Mouse (Mus musculus) kidney, adult 2 months (tissue): ENCODE measurements at regions not wholly inside any gene's neighbourhood (a gene's known extent, or its start where the extent isn't known, plus 50 kb on each side); places are given as distances from the start of the nearest gene placed in this dataset.
"Not testable (repeated sequence)": the region's sequence is repeated elsewhere in the genome, so short reads cannot be mapped to it uniquely, and the experiment has no call there.

Source experiments
- DNase-seq: peaks from one replicate; pipeline ENCODE4 v3.0.0; 2021
- H3K27ac ChIP-seq: fragments of 200-500 bp; 2 replicates; pipeline ENCODE4 v1.5.1; 2012; ENCODE audit warnings: low read depth, low read length, control low read depth, inconsistent platforms; ENCODE audit not compliant: insufficient read depth
- H3K27me3 ChIP-seq: fragments of 200-500 bp; replicated peaks from 2 replicates; pipeline ENCODE4 v1.6.1; 2012; ENCODE audit warnings: mild to moderate bottlenecking, moderate library complexity, low read length, inconsistent platforms; ENCODE audit not compliant: control insufficient read depth, insufficient read depth
- H3K36me3 ChIP-seq: fragments of 200-500 bp; 2 replicates; pipeline ENCODE4 v1.6.1; 2012; ENCODE audit warnings: mild to moderate bottlenecking, moderate library complexity, low read length, inconsistent platforms; ENCODE audit not compliant: control insufficient read depth, insufficient read depth
- H3K4me1 ChIP-seq: fragments of 200-500 bp; 2 replicates; pipeline ENCODE4 v1.6.1; 2011; ENCODE audit warnings: low read length; ENCODE audit not compliant: control insufficient read depth, insufficient read depth
- H3K4me3 ChIP-seq: fragments of 200-500 bp; 2 replicates; pipeline ENCODE4 v1.5.1; 2011; ENCODE audit warnings: mild to moderate bottlenecking, low read depth, low read length, control low read depth; ENCODE audit not compliant: insufficient read depth
- CTCF ChIP-seq: fragments of 200-500 bp; conservative IDR thresholded peaks from 2 replicates; pipeline ENCODE4 v1.5.1; 2011; ENCODE audit warnings: low read depth, mild to moderate bottlenecking, control low read depth, low read length, moderate library complexity, mixed read lengths; ENCODE audit not compliant: insufficient read depth, insufficient read length
- POLR2A ChIP-seq: fragments of 200-500 bp; IDR thresholded peaks from one replicate; pipeline ENCODE4 v1.6.1; 2011; ENCODE audit warnings: low read depth, low read length, control low read depth
- WGBS: fragments of 180-500 bp; shearing (Covaris S2); methylation state at CpG from one replicate; pipeline ENCODE4 v1.1.7; 2018; 5-methylcytosine and 5-hydroxymethylcytosine counted together

GRCm38 (mm10) chr17:3006662-3007061 is 108.1 kb upstream of the Scaf8 start:
- Histone ChIP-seq H3K4me3 (no peak overlapping the region), H3K27ac (no peak overlapping the region), H3K4me1 (no peaks in the 10 kb centered on the region), H3K36me3 (no peaks in the 10 kb centered on the region), H3K27me3 (no peaks in the 10 kb centered on the region)
- no peak for DNase-seq
- no peak for TF ChIP-seq CTCF
- no peak for TF ChIP-seq POLR2A
- WGBS: 82% methylated on average over 2 of the region's 2 CpGs

GRCm38 (mm10) chr17:3007234-3007633 is 107.5 kb upstream of the Scaf8 start:
- DNase-seq: no peak
- 68% methylated on average over 2 of the region's 2 CpGs for WGBS

GRCm38 (mm10) chr17:3009939-3010338 is 104.8 kb upstream of the Scaf8 start:
- Histone ChIP-seq H3K4me3 (no peak overlapping the region), H3K27ac (no peak overlapping the region), H3K27me3 (no peaks in the 10 kb centered on the region), H3K36me3 (no peaks in the 10 kb centered on the region), H3K4me1 (no peaks in the 10 kb centered on the region)
- no peak for DNase-seq
- no peak for TF ChIP-seq CTCF
- no peak for TF ChIP-seq POLR2A
- 64% methylated on average over 2 of the region's 2 CpGs for WGBS

More at GRCm38 (mm10) chr17:3007234-3007633, 107.5 kb upstream of the Scaf8 start:
- TF ChIP-seq POLR2A: no peak
- TF ChIP-seq CTCF: no peak
- Histone ChIP-seq H3K4me3 (no peak overlapping the region), H3K4me1 (no peaks in the 10 kb centered on the region), H3K27ac (no peak overlapping the region), H3K27me3 (no peaks in the 10 kb centered on the region), H3K36me3 (no peaks in the 10 kb centered on the region)

GRCm38 (mm10) chr17:3012045-3012444 is 102.7 kb upstream of the Scaf8 start:
- Histone ChIP-seq H3K4me3 (no peak overlapping the region), H3K36me3 (no peaks in the 10 kb centered on the region), H3K4me1 (no peaks in the 10 kb centered on the region), H3K27ac (no peak overlapping the region), H3K27me3 (no peaks in the 10 kb centered on the region)
- no peak for DNase-seq
- WGBS: 45% methylated on average over 1 of the region's 1 CpGs
- no peak for TF ChIP-seq POLR2A
- TF ChIP-seq CTCF: no peak

GRCm38 (mm10) chr17:3019631-3020391 is 95.0 kb upstream of the Scaf8 start:
- H3K36me3 ChIP-seq: no peaks in the 10 kb centered on the region
- DNase-seq: no peak
- no peak overlapping the region for H3K4me3 ChIP-seq
- no peak overlapping the region for H3K27ac ChIP-seq
- no peaks in the 10 kb centered on the region for H3K27me3 ChIP-seq
- no peak for TF ChIP-seq POLR2A
- TF ChIP-seq CTCF: no peak
- 88% methylated on average over 2 of the region's 2 CpGs for WGBS
- H3K4me1 ChIP-seq: no peaks in the 10 kb centered on the region

GRCm38 (mm10) chr17:3020406-3020805 is 94.4 kb upstream of the Scaf8 start:
- Histone ChIP-seq H3K27me3 (no peaks in the 10 kb centered on the region), H3K36me3 (no peaks in the 10 kb centered on the region), H3K4me3 (no peak overlapping the region), H3K27ac (no peak overlapping the region), H3K4me1 (no peaks in the 10 kb centered on the region)
- 88% methylated on average over 1 of the region's 1 CpGs for WGBS
- DNase-seq: no peak
- TF ChIP-seq CTCF (no peak), POLR2A (no peak)

- H3K4me3 ChIP-seq: no peak overlapping the region
- H3K36me3 ChIP-seq: no peaks in the 10 kb centered on the region
- H3K27me3 ChIP-seq: no peaks in the 10 kb centered on the region
- no peak for TF ChIP-seq POLR2A
- no peak for TF ChIP-seq CTCF
- no peak overlapping the region for H3K27ac ChIP-seq
- H3K4me1 ChIP-seq: no peaks in the 10 kb centered on the region
- 81% methylated on average over 5 of the region's 5 CpGs for WGBS
- no peak for DNase-seq
These were observed 92.4 kb upstream of the Scaf8 start for GRCm38 (mm10) chr17:3022245-3022935.

- not testable (repeated sequence) for H3K4me1 ChIP-seq, DNase-seq, H3K36me3 ChIP-seq, H3K27ac ChIP-seq, H3K4me3 ChIP-seq, H3K27me3 ChIP-seq
- WGBS: 49% methylated on average over 3 of the region's 3 CpGs
These were observed 91.9 kb upstream of the Scaf8 start for GRCm38 (mm10) chr17:3022936-3023247.
